Mouse (Mus musculus) heart, postnatal 0 days (tissue): ENCODE measurements around the gene Foxl1. TPM values are rescaled to one million over a fixed set of nuclear protein-coding genes. Genes with fewer than 3 reads are reported as not detected.
A peak's percentile ranks its signal among the peaks of the same experiment; 100 is the strongest.

Experiments used
- ATAC-seq: fragments of 200-750 bp; cut with Nextera tagmentation; 2 replicates; pipeline ENCODE4 v1.8.0; 2017; ENCODE audit warnings: low read depth, moderate number of reproducible peaks, moderate library complexity; ENCODE audit not compliant: insufficient read depth
- DNase-seq: peaks from one replicate; pipeline ENCODE4 v3.0.0-alpha.2; 2016; ENCODE audit warnings: low spot score
- H3K27ac ChIP-seq: fragments of 300-500 bp; sonication (generic); 2 replicates; pipeline ENCODE4 v1.5.1; 2014; ENCODE audit warnings: low read depth, mild to moderate bottlenecking
- H3K27me3 ChIP-seq: fragments of 300-500 bp; sonication (generic); 2 replicates; pipeline ENCODE4 v1.6.1; 2014; ENCODE audit warnings: low read length, mixed read lengths; ENCODE audit not compliant: control insufficient read depth, insufficient read depth
- H3K36me3 ChIP-seq: fragments of 300-500 bp; sonication (generic); replicated peaks from 2 replicates; pipeline ENCODE4 v1.6.1; 2014; ENCODE audit warnings: low read length, mixed read lengths; ENCODE audit not compliant: control insufficient read depth, insufficient read depth
- H3K4me1 ChIP-seq: fragments of 300-500 bp; sonication (generic); 2 replicates; pipeline ENCODE4 v1.6.1; 2014; ENCODE audit warnings: antibody characterized with exemption; ENCODE audit not compliant: control insufficient read depth, insufficient read depth
- H3K4me2 ChIP-seq: fragments of 300-500 bp; sonication (generic); 2 replicates; pipeline ENCODE4 v1.6.1; 2014; ENCODE audit warnings: low read depth, mild to moderate bottlenecking, low read length, moderate library complexity
- H3K4me3 ChIP-seq: fragments of 300-500 bp; sonication (generic); 2 replicates; pipeline ENCODE4 v1.5.1; 2014; ENCODE audit warnings: low read depth, low read length
- H3K9ac ChIP-seq: fragments of 300-500 bp; sonication (generic); replicated peaks from 2 replicates; pipeline ENCODE4 v1.6.1; 2014; ENCODE audit warnings: low read depth, low read length, mixed read lengths
- H3K9me3 ChIP-seq: fragments of 300-500 bp; sonication (generic); replicated peaks from 2 replicates; pipeline ENCODE4 v1.6.1; 2016; ENCODE audit warnings: low read length; ENCODE audit not compliant: control insufficient read depth
- CTCF ChIP-seq: IDR thresholded peaks from 2 replicates; pipeline ENCODE4 v1.5.1; 2016; ENCODE audit warnings: antibody characterized with exemption, control low read depth, low read depth
- EP300 ChIP-seq: IDR thresholded peaks from 2 replicates; pipeline ENCODE4 v1.6.1; 2016; ENCODE audit warnings: antibody characterized with exemption, low read depth
- WGBS: fragments of 180-500 bp; shearing (Covaris S2); extraction: QIAGEN DNeasy Blood & Tissue Kit; methylation state at CpG from one replicate; pipeline ENCODE4 v1.1.7; 2014; 5-methylcytosine and 5-hydroxymethylcytosine counted together
- polyA plus RNA-seq: library from polyadenylated mRNA; unstranded; fragments of >200 nt; fragmentation: Nextera tagmentation; extraction: Ambion mirVana; gene quantifications from 2 replicates; pipeline ENCODE4 v1.2.1, GENCODE M21; 2015
- total RNA-seq: library from RNA; depleted of rRNA; stranded (reverse); fragments of >200 nt; gene quantifications from 2 replicates; pipeline ENCODE4 v1.2.3, GENCODE M21; 2014; ENCODE audit warnings: low replicate concordance

The Foxl1 gene
- total and polyA plus RNA-seq, 2 experiments from 2014 or later = 0.16 to 1.9 TPM

- peaks cover 94% of the 10 kb centered on the region for H3K27me3 ChIP-seq
- no peaks in the 10 kb centered on the region for H3K36me3 ChIP-seq
- no peak overlapping the region for H3K4me2 ChIP-seq
- no peak overlapping the region for H3K4me3 ChIP-seq
- DNase-seq (no peak), ATAC-seq (no peak)
- no peaks in the 10 kb centered on the region for H3K9me3 ChIP-seq
- H3K9ac ChIP-seq = no peak overlapping the region
- H3K27ac ChIP-seq = no peak overlapping the region
- 0 out of 2 replicates have a peak, but pooled peaks cover 10% of the 10 kb centered on the region for H3K4me1 ChIP-seq
- no peak for TF ChIP-seq EP300
- WGBS = 19% methylated on average over 11 of the region's 11 CpGs
Measured at GRCm38 (mm10) chr8:121127291-121127701, 444 bp upstream of the Foxl1 start.

- ATAC-seq (no peak), DNase-seq (no peak)
- no peaks in the 10 kb centered on the region for H3K36me3 ChIP-seq
- WGBS = 11% methylated on average over 53 of the region's 55 CpGs
- H3K4me2 ChIP-seq = peak overlapping the region; percentile 45
- no peak for TF ChIP-seq EP300
- H3K9me3 ChIP-seq = no peaks in the 10 kb centered on the region
- H3K27ac ChIP-seq = no peak overlapping the region
- no peak overlapping the region for H3K9ac ChIP-seq
- 0 out of 2 replicates have a peak, but pooled peaks cover 10% of the 10 kb centered on the region for H3K4me1 ChIP-seq
- H3K27me3 ChIP-seq = peaks cover 80% of the 10 kb centered on the region
- H3K4me3 ChIP-seq = peak overlapping the region; percentile 30
Measured at GRCm38 (mm10) chr8:121128531-121129264, 958 bp downstream of the Foxl1 start.

GRCm38 (mm10) chr8:121129265-121129940, 1.7 kb downstream of the Foxl1 start:
- H3K27ac ChIP-seq = no peak overlapping the region
- no peaks in the 10 kb centered on the region for H3K9me3 ChIP-seq
- no peak overlapping the region for H3K9ac ChIP-seq
- TF ChIP-seq CTCF = no peak
- no peak for TF ChIP-seq EP300
- H3K27me3 ChIP-seq = peaks cover 73% of the 10 kb centered on the region
- no peak overlapping the region for H3K4me2 ChIP-seq
- 48% methylated on average over 16 of the region's 16 CpGs for WGBS
- 0 out of 2 replicates have a peak, but pooled peaks cover 10% of the 10 kb centered on the region for H3K4me1 ChIP-seq
- no peak overlapping the region for H3K4me3 ChIP-seq
- DNase-seq (no peak), ATAC-seq (no peak)
- no peaks in the 10 kb centered on the region for H3K36me3 ChIP-seq

- Histone ChIP-seq H3K9ac (no peak overlapping the region), H3K9me3 (no peaks in the 10 kb centered on the region), H3K4me1 (peaks cover 12% of the 10 kb centered on the region; the same call in 1 of the 2 replicates), H3K36me3 (no peaks in the 10 kb centered on the region), H3K4me2 (no peak overlapping the region), H3K27me3 (peaks cover 61% of the 10 kb centered on the region), H3K4me3 (no peak overlapping the region), H3K27ac (no peak overlapping the region)
- DNase-seq = no peak
- WGBS = 43% methylated on average over 5 of the region's 5 CpGs
- no peak for ATAC-seq
- peak; percentile 30 for TF ChIP-seq CTCF
- TF ChIP-seq EP300 = no peak
Measured at GRCm38 (mm10) chr8:121130522-121130921, 2.8 kb downstream of the Foxl1 start.

DNA sequence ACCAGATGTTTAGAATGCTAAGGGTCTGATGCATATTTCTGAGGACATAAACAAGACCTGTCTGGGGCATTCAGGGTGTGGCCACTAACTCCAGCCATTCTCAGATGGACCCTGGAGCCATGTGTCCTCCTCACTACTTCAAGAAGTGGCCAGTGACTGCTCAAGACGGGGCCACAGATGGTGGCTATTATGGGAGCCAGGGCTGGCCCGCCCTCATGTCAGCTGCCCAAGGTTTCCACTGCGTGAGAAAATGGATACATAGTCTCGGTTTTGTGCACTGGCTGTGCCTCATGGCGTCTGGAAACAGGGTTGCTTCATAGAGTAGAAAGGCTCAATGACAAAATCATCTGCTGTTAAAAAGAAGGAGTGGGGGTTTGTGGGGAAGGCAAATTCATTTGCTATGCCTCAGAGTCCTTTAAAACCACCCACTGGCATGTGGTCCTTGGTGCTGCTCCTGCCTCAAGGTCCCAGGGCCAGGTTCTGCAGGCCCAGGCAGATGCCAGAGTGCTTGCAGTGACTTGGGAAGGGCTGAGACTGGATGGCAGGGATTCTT, 5.3 kb downstream of the Foxl1 start:
- Histone ChIP-seq H3K27ac (no peak overlapping the region), H3K4me3 (no peak overlapping the region), H3K4me1 (peaks cover 12% of the 10 kb centered on the region; the same call in 1 of the 2 replicates), H3K9me3 (peaks cover 6% of the 10 kb centered on the region), H3K27me3 (peaks cover 36% of the 10 kb centered on the region), H3K9ac (no peak overlapping the region), H3K4me2 (no peak overlapping the region), H3K36me3 (no peaks in the 10 kb centered on the region; the same call in 1 of the 2 replicates)
- ATAC-seq = no peak
- TF ChIP-seq EP300 (no peak), CTCF (no peak)
- no peak for DNase-seq
- WGBS = 81% methylated on average over 5 of the region's 5 CpGs
